Mouse (Mus musculus) lung, postnatal 0 days (tissue): ENCODE measurements around the gene Arid1a.
"Not testable (repeated sequence)": the region's sequence is repeated elsewhere in the genome, so short reads cannot be mapped to it uniquely, and the experiment has no call there.

Experiments used
- CTCF ChIP-seq: IDR thresholded peaks from 2 replicates; pipeline ENCODE4 v1.5.1; 2016; ENCODE audit warnings: antibody characterized with exemption, mild to moderate bottlenecking
- EP300 ChIP-seq: IDR thresholded peaks from 2 replicates; pipeline ENCODE4 v1.6.1; 2016; ENCODE audit warnings: antibody characterized with exemption, mild to moderate bottlenecking, control low read depth

DNA sequence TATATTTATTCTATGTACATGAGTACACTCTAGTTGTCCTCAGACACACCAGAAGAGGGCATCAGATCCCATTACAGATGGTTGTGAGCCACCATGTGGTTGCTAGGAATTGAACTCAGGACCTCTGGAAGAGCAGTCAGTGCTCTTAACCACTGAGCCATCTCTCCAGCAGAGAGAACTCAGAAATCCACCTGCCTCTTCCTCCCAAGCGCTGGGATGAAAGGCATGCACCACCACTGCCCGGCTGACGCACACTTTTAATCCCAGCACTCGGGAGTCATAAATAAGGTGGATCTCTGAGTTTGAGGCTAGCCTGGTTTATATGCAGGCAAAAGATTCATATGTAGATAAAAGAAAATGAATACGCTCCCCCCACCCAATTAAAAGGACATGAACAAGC, 107.1 kb downstream of the Arid1a start:
- TF ChIP-seq CTCF, EP300: not testable (repeated sequence)
